Mouse (Mus musculus): Measurements from ENCODE around the gene Ar. TPM values are rescaled to one million over a fixed set of nuclear protein-coding genes. Genes with fewer than 3 reads are reported as not detected.
A peak's percentile ranks its signal among the peaks of the same experiment; 100 is the strongest.

Ar gene
- 0.03 and 0.10 TPM in 2 replicates for polyA plus RNA-seq (2016; fragmentation: Nextera tagmentation; extraction: Ambion mirVana)

DNA sequence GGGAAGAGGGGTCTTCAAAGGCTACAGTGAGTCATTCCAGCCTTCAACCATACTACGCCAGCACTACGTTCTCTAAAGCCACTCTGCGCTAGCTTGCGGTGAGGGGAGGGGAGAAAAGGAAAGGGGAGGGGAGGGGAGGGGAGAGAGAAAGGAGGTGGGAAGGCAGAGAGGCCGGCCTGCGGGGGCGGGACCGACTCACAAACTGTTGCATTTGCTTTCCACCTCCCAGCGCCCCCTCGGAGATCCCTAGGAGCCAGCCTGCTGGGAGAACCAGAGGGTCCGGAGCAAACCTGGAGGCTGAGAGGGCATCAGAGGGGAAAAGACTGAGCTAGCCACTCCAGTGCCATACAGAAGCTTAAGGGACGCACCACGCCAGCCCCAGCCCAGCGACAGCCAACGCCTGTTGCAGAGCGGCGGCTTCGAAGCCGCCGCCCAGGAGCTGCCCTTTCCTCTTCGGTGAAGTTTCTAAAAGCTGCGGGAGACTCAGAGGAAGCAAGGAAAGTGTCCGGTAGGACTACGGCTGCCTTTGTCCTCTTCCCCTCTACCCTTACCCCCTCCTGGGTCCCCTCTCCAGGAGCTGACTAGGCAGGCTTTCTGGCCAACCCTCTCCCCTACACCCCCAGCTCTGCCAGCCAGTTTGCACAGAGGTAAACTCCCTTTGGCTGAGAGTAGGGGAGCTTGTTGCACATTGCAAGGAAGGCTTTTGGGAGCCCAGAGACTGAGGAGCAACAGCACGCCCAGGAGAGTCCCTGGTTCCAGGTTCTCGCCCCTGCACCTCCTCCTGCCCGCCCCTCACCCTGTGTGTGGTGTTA is at the start of gene Ar:
Gene Ar (plus strand): TSS at position 239 of the 812 bp plus-strand sequence.
- no peaks in the 10 kb centered on the region for H3K36me3 ChIP-seq
- no peak within 1 kb of the TSS for H3K27ac ChIP-seq
- H3K27me3 ChIP-seq (ENCODE audit: insufficient read depth, poor library complexity, severe bottlenecking): peaks cover 60% of the 10 kb centered on the region
- peak; percentile 44 for DNase-seq (ENCODE audit: low spot score)
- H3K9me3 ChIP-seq: no peaks in the 10 kb centered on the region
- H3K4me3 ChIP-seq: peak within 1 kb of the TSS; percentile 51
- WGBS: 12% methylated on average over 27 of the region's 27 CpGs
- H3K4me1 ChIP-seq (replicated peaks): peaks cover 16% of the 10 kb centered on the region; the same call in 1 of the 2 replicates

DNA sequence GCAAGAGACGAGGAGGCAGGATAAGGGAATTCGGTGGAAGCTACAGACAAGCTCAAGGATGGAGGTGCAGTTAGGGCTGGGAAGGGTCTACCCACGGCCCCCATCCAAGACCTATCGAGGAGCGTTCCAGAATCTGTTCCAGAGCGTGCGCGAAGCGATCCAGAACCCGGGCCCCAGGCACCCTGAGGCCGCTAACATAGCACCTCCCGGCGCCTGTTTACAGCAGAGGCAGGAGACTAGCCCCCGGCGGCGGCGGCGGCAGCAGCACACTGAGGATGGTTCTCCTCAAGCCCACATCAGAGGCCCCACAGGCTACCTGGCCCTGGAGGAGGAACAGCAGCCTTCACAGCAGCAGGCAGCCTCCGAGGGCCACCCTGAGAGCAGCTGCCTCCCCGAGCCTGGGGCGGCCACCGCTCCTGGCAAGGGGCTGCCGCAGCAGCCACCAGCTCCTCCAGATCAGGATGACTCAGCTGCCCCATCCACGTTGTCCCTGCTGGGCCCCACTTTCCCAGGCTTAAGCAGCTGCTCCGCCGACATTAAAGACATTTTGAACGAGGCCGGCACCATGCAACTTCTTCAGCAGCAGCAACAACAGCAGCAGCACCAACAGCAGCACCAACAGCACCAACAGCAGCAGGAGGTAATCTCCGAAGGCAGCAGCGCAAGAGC is 1.3 kb downstream of the Ar start:
- Histone ChIP-seq H3K4me1 (replicated peaks) (peaks cover 16% of the 10 kb centered on the region; the same call in 1 of the 2 replicates), H3K4me3 (peak overlapping the region; percentile 51), H3K9me3 (no peaks in the 10 kb centered on the region), H3K27ac (no peak overlapping the region), H3K36me3 (no peaks in the 10 kb centered on the region), H3K27me3 (ENCODE audit: insufficient read depth, poor library complexity, severe bottlenecking) (peaks cover 60% of the 10 kb centered on the region)
- WGBS: 24% methylated on average over 30 of the region's 30 CpGs
- DNase-seq (ENCODE audit: low spot score): peak; percentile 30

DNA sequence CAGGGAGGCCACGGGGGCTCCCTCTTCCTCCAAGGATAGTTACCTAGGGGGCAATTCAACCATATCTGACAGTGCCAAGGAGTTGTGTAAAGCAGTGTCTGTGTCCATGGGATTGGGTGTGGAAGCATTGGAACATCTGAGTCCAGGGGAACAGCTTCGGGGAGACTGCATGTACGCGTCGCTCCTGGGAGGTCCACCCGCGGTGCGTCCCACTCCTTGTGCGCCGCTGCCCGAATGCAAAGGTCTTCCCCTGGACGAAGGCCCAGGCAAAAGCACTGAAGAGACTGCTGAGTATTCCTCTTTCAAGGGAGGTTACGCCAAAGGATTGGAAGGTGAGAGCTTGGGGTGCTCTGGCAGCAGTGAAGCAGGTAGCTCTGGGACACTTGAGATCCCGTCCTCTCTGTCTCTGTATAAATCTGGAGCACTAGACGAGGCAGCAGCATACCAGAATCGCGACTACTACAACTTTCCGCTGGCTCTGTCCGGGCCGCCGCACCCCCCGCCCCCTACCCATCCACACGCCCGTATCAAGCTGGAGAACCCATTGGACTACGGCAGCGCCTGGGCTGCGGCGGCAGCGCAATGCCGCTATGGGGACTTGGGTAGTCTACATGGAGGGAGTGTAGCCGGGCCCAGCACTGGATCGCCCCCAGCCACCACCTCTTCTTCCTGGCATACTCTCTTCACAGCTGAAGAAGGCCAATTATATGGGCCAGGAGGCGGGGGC is 2.0 kb downstream of the Ar start:
- peak; percentile 41 for DNase-seq (ENCODE audit: low spot score)
- peaks cover 60% of the 10 kb centered on the region for H3K27me3 ChIP-seq (ENCODE audit: insufficient read depth, poor library complexity, severe bottlenecking)
- H3K36me3 ChIP-seq: no peaks in the 10 kb centered on the region
- 18% methylated on average over 33 of the region's 33 CpGs for WGBS
- no peaks in the 10 kb centered on the region for H3K9me3 ChIP-seq
- H3K4me3 ChIP-seq: peak overlapping the region; percentile 51
- H3K4me1 ChIP-seq (replicated peaks): peaks cover 16% of the 10 kb centered on the region; the same call in 1 of the 2 replicates
- no peak overlapping the region for H3K27ac ChIP-seq

DNA sequence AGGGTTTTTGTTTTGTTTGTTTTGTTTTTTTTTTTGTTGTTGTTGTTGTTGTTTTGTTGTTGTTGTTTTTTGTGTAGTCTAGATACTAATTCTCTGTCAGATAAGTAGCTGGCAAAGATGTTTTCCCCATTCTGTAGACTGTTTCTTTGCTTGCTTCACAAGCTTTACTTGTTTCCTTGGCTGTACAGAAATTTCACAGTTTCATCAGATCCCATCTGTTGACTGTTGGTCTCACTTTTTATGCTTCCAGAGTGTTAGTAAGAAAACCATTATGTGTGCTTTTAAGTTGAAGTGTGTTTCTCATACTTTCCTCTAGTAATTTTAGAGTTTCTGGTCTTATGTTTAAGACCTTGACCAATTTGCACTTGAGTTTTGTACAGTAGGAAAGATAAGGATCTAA is 41.2 kb downstream of the Ar start:
- Histone ChIP-seq H3K4me3 (no peak overlapping the region), H3K27ac (no peak overlapping the region), H3K27me3 (ENCODE audit: insufficient read depth, poor library complexity, severe bottlenecking) (no peaks in the 10 kb centered on the region), H3K4me1 (replicated peaks) (no peaks in the 10 kb centered on the region), H3K9me3 (no peaks in the 10 kb centered on the region), H3K36me3 (no peaks in the 10 kb centered on the region)
- DNase-seq (ENCODE audit: low spot score): no peak

DNA sequence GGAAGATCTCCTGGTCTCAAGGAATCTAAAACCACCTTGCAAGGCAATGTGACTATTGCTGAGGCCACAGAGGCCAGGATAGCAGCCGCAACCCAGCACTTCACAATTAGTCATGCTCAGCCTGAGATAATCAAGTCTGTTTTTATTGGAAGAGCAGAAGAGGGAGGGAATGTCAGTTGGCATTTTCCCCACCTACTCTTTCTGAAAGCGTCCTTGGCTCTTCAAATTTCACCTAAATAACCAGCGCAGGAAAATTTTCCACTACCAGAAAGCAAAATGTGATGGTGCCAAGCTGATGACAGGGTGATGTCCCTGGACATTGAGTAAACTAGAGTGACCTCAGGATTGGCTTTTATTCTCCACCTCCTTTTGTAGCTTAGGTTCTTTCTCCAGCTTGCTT is 57.2 kb downstream of the Ar start:
- DNase-seq (ENCODE audit: low spot score): no peak
- 42% methylated on average over 3 of the region's 3 CpGs for WGBS

DNA sequence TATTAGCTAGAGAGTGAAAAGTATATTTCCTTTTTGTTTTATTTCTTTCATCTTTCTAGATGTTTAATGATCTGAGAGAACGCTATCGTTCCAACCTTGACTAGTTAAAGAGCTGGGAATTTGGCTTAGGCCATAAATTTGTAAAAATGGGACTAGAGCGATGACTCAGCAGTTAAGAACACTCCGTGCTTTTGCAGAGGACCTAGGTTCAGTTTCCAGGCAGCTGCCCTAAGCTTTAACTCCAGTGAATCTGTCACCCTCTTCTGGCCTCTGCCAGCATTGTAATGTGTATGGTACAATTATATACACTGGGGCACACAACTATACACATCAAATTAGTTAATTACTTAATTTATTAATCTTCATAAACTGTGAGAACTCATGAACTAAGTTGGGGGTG is 58.6 kb downstream of the Ar start:
- DNase-seq (ENCODE audit: low spot score): no peak
- 82% methylated on average over 4 of the region's 4 CpGs for WGBS
- Histone ChIP-seq H3K27me3 (ENCODE audit: insufficient read depth, poor library complexity, severe bottlenecking) (no peaks in the 10 kb centered on the region), H3K4me1 (replicated peaks) (no peaks in the 10 kb centered on the region), H3K36me3 (no peaks in the 10 kb centered on the region), H3K27ac (no peak overlapping the region), H3K4me3 (no peak overlapping the region), H3K9me3 (no peaks in the 10 kb centered on the region)

More for the DNA sequence above, 57.2 kb downstream of the Ar start:
- Histone ChIP-seq H3K4me1 (replicated peaks) (no peaks in the 10 kb centered on the region), H3K27ac (no peak overlapping the region), H3K36me3 (no peaks in the 10 kb centered on the region), H3K9me3 (no peaks in the 10 kb centered on the region), H3K4me3 (no peak overlapping the region), H3K27me3 (ENCODE audit: insufficient read depth, poor library complexity, severe bottlenecking) (no peaks in the 10 kb centered on the region)

DNA sequence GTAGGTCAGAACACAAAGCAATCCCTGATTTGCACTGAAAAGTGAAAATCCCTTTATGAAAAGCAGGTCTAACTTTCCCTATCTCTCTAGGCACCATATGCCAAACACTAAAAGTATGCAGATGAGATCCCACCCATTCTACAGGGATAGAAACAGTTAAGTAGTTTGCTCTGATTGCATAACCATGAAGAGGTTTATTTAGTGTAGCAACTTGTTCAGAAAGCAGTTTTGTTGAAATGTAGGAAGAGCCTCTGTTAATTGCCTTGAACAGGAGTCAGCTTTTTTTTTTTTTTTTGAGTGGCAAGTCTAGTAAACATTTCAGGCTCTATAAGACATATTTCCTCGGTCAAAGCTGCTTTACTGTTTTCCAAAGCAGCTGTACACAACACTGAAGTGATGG is 67.5 kb downstream of the Ar start:
- Histone ChIP-seq H3K4me3 (no peak overlapping the region), H3K27me3 (ENCODE audit: insufficient read depth, poor library complexity, severe bottlenecking) (no peaks in the 10 kb centered on the region), H3K27ac (no peak overlapping the region), H3K9me3 (no peaks in the 10 kb centered on the region), H3K4me1 (replicated peaks) (no peaks in the 10 kb centered on the region), H3K36me3 (no peaks in the 10 kb centered on the region)
- no peak for DNase-seq (ENCODE audit: low spot score)
- 79% methylated on average over 1 of the region's 1 CpGs for WGBS

DNA sequence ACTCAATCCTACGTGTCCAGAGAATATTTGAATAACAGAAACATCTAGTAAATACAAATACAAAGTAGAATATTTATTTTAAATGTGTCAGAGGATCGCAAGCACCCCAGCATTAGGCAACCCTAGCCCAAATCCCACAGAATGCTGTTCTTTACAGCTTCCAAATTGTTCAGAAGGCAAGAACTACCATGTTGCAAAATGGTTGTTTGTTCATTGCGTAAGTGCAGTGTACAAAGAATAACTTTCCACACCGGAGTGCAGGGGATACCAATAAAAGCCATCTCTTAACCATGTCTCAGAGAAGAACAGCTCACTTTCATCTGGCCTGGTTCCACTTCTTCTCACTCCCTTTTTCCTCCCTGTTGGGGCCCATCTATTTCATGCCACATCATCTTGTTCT is 90.4 kb downstream of the Ar start:
- no peaks in the 10 kb centered on the region for H3K36me3 ChIP-seq
- no peaks in the 10 kb centered on the region for H3K9me3 ChIP-seq
- WGBS: 88% methylated on average over 4 of the region's 4 CpGs
- no peak overlapping the region for H3K27ac ChIP-seq
- no peaks in the 10 kb centered on the region for H3K4me1 ChIP-seq (replicated peaks)
- no peaks in the 10 kb centered on the region for H3K27me3 ChIP-seq (ENCODE audit: insufficient read depth, poor library complexity, severe bottlenecking)
- H3K4me3 ChIP-seq: no peak overlapping the region
- no peak for DNase-seq (ENCODE audit: low spot score)

DNA sequence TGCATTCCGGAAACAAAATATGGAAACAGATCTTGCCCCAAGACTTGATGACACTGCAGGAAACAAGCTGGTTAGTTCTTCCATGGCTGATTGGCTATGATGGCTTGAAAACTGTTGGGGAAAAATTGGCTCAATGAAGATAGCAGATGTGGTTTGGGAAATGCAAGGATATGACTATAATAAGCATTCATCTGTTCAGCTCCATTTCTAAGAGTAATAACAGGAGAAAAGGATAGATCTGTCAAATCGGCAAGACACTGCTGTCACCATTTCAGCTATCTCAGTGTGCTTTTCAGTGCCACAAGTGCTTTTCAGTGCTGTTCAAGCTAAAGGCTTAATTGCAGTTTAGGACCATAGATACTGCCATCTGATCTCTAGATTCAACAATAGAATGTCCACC is 96.5 kb downstream of the Ar start:
- Histone ChIP-seq H3K4me3 (no peak overlapping the region), H3K27ac (no peak overlapping the region), H3K9me3 (no peaks in the 10 kb centered on the region), H3K4me1 (replicated peaks) (no peaks in the 10 kb centered on the region), H3K36me3 (no peaks in the 10 kb centered on the region), H3K27me3 (ENCODE audit: insufficient read depth, poor library complexity, severe bottlenecking) (no peaks in the 10 kb centered on the region)
- no peak for DNase-seq (ENCODE audit: low spot score)
- 96% methylated on average over 2 of the region's 2 CpGs for WGBS

DNA sequence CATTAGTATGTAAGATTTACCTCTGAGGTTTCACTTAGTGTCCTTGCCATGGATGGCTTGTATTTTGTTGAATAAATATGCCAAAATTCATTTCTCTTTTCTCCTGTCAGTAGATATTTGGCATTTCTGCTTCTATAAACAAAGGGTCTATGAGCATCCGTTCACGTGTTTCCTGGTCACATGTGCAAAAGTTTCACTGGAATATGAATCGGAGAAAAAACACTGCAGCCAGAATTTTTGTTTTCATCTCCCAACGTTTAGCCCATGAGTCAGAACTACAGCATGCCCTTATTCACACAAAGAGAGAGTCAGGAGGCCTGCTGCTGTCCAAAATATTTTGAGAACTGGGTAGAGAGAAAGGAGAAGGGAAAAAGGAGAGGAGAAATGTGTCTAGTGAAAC is 99.8 kb downstream of the Ar start:
- WGBS: 80% methylated on average over 4 of the region's 4 CpGs
- no peaks in the 10 kb centered on the region for H3K4me1 ChIP-seq (replicated peaks)
- no peak overlapping the region for H3K4me3 ChIP-seq
- DNase-seq (ENCODE audit: low spot score): no peak
- H3K27me3 ChIP-seq (ENCODE audit: insufficient read depth, poor library complexity, severe bottlenecking): 0 out of 2 replicates have a peak, but pooled peaks cover 4% of the 10 kb centered on the region
- no peaks in the 10 kb centered on the region for H3K36me3 ChIP-seq
- H3K27ac ChIP-seq: no peak overlapping the region
- no peaks in the 10 kb centered on the region for H3K9me3 ChIP-seq

DNA sequence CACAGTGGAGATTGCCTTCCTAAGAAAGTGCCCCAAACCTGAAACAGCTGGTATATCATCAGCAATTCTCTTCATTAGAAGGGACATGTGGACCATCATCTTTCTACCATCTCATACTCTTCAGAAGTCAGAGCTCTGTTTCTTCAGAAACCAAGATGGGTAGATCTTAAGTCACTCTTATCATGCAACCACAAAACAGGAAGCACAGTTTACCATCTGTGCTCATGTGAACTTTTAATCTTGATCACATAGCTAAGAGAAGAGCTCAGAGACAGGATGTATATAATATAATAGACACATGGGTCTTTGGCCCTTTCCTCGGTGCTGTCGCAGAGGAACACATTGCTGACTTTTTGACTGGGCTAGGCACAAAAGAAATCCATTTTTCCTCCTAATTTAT is 111.1 kb downstream of the Ar start:
- H3K4me3 ChIP-seq: no peak overlapping the region
- DNase-seq (ENCODE audit: low spot score): no peak
- no peaks in the 10 kb centered on the region for H3K4me1 ChIP-seq (replicated peaks)
- H3K27ac ChIP-seq: no peak overlapping the region
- 90% methylated on average over 2 of the region's 2 CpGs for WGBS
- H3K9me3 ChIP-seq: no peaks in the 10 kb centered on the region
- H3K36me3 ChIP-seq: no peaks in the 10 kb centered on the region
- no peaks in the 10 kb centered on the region for H3K27me3 ChIP-seq (ENCODE audit: insufficient read depth, poor library complexity, severe bottlenecking)

DNA sequence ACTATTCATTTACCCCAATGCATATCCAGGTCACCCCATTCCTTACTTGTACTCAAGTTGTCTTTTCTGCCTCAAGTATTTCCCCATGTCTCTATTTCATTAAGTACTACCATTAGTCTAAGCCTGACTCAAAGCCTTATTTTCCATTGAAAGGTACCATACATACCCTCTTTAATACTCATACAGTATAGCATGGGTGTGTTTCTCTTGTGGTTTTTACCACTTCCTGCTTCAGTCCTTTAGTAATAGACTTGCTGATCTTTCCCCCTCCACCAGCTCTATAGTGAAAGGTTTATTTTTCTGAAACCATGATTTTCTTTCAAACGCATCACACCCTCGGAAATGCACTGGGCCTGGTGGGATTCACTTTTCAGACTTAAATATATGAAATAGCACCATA is 117.2 kb downstream of the Ar start:
- Histone ChIP-seq H3K9me3 (no peaks in the 10 kb centered on the region), H3K4me3 (no peak overlapping the region), H3K27me3 (ENCODE audit: insufficient read depth, poor library complexity, severe bottlenecking) (no peaks in the 10 kb centered on the region), H3K4me1 (replicated peaks) (no peaks in the 10 kb centered on the region), H3K36me3 (no peaks in the 10 kb centered on the region), H3K27ac (no peak overlapping the region)
- WGBS: 88% methylated on average over 2 of the region's 2 CpGs
- no peak for DNase-seq (ENCODE audit: low spot score)

DNA sequence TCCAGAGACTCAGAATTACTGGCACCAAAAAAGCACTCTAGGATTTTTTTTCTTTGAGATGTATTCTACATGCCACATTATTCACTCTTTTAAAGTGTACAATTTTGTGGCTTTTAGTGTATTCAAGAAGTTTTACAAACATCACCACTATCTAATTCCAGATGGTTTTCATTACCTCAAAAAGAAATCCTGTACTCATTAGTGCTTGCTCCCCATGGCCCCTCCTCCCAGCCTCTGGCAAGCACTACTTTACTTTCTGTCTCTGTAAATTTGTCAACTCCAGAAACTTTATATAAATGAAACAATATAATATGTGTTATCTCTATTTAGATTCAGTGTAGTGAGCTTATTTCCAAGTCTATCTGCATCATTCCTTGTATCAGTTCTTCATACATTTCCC is 122.8 kb downstream of the Ar start:
- no peak for DNase-seq (ENCODE audit: low spot score)
- no peak overlapping the region for H3K4me3 ChIP-seq
- H3K4me1 ChIP-seq (replicated peaks): no peaks in the 10 kb centered on the region
- H3K27me3 ChIP-seq (ENCODE audit: insufficient read depth, poor library complexity, severe bottlenecking): no peaks in the 10 kb centered on the region; the same call in 1 of the 2 replicates
- no peaks in the 10 kb centered on the region for H3K36me3 ChIP-seq
- no peak overlapping the region for H3K27ac ChIP-seq
- no peaks in the 10 kb centered on the region for H3K9me3 ChIP-seq
